Mouse (Mus musculus): ENCODE results near the gene Ramp2. TPM values are rescaled to one million over a fixed set of nuclear protein-coding genes. Genes with fewer than 3 reads are reported as not detected.

The Ramp2 gene
- polyA plus RNA-seq (2012; rRNA removed): 26.7 and 28.2 TPM in 2 replicates

DNA sequence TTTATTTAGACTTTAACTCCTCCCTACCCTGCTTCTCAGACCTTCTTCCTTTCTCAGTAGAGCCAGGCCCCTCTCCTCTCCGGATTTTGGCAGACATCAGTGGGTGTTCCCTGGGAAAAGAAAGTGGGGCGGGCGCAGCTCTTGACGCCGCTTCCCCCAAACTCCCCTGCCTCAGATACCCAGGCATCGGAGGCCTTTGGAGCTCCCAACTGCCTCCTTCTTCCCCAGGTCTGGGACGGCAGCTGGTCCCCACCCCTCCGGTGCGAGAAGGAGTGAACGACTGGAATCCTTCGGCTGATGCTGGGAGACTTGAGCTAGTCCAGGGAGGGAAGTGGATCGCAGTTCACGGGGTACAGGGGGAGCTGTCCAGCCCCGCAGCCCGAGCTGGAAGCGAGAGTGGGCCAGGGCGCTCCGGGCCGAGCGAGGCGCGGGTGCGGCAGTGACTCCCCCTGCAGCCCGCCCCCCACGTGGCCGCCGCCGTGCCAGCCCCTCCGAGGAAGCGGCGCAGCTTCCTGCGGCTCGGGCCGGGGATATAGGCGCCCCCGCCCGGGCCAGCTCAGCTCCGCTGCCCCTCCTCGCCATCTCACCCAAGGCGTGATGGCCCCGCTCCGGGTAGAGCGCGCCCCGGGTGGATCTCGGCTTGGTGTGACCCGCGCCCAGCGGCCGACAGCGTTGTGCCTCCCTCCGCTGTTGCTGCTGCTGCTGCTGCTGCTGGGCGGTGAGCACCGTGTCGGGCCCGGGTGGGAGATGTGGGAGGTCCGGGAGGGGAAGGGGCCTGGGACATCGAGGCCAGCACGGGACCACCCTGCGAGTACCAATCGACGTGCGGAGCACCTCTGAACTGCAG is at the start of gene Ramp2:
Gene Ramp2, plus strand, starts transcription at position 174 of the 847 bp plus-strand sequence.

DNA sequence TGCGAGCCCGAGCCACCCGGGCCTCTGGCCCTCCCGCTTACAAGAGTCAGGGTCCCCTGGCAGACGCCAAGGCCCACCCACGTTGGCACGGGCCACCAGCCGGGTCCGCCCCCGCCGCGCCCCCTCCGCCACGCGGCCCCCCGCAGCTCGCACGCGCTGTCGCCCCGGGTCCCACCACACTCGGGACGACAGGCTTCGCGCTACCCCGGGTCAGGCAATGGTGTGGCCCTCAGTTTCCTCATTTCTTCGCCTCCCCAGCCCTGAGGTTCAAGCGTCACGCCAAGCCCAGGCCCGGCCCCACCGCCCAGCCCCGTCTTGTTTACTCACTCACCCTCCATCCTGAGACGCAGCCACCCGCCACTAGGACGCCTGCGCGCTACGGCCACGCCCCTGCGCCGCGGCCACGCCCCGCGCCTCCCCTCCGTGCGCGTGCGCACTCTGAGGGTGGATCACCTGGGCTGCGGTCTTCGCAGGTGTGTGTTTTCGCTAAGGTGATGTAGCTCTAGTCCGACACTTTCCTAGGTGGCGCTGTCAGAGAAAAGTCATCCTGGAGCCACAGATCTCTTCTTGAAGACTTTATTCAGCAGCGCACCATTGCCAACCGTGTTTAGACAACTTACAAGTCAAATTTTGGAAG is 19.6 kb upstream of the Ramp2 start, which contains the start of gene Ezh1:
Gene Ezh1, minus strand, starts transcription at position 399 of the 637 bp plus-strand sequence.

DNA sequence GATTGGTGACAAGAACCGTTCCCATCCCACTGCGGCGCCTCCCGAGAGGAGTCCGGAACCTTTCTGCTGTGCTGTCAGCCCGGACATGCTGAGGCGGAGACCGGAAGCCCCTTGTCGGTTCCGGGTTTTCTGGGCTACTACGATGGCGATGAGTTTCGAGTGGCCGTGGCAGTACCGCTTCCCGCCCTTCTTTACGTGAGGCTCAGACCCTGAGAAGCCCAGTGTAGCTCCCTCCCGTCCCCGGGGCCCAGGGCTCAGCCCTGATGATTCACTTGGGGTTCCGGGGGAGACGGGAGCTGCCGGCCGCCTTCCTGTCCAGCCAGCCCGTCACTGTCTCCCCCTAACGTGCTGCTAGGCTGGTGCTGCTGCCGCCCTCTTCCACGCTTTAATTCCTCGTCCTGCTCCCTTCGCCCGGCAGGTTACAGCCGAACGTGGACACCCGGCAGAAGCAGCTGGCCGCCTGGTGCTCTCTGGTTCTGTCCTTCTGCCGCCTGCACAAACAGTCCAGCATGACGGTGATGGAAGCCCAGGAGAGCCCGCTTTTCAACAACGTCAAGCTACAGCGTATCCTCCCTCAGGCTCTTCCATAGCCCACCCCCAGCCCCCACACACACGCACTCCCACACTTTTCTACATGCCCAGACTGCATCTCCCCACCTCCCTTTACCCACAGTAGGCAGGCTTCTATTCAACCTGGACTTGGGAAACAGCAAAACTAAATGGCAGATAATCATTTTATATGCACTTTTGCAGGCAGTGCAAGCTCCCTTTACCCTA is 8.0 kb downstream of the Ramp2 start, which contains the start of gene Vps25:
Gene Vps25, plus strand, starts transcription at position 95 of the 777 bp plus-strand sequence.

DNA sequence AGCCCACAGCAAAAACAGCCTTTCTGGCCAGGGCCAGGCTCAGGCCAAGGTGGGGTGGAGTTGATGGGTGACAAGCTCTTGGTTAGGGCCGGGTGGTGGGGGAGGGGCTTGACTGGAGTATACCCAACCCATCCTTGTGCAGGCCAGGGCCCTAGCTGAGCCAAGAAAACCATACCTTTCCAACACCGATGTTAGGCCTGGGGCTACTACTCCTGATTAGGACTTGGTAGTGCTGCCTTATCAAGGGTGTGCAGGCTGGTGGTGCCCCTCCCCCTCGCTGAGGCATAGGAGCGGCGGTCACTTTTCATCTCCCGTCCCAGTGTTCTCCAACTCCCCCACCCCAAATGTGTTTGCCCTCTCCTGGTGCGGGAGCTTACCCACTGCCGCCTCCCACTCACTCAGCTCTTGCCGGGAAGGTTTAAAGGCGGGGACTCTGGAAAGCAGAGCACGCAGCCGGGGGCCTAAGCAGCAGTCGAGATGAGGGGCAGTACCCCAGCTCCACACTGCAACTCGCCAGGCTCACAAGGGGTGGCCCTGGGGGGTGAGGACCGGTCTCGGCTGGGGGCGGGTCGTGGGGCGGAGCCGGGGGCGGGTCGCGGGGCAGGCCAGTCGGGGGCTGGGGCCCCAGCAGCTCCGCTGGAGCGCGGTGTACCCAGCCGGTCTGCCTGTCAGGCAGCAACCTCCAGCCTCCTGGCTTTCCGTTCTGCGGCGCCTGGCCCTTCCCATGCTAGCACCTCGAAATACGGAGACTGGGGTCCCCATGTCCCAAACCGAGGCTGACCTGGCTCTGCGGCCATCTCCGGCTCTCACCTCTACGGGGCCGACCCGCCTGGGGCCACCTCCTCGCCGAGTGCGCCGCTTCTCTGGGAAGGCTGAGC is 14.4 kb downstream of the Ramp2 start, which contains the start of gene Wnk4:
Gene Wnk4, plus strand, starts transcription at position 620 of the 878 bp plus-strand sequence.

DNA sequence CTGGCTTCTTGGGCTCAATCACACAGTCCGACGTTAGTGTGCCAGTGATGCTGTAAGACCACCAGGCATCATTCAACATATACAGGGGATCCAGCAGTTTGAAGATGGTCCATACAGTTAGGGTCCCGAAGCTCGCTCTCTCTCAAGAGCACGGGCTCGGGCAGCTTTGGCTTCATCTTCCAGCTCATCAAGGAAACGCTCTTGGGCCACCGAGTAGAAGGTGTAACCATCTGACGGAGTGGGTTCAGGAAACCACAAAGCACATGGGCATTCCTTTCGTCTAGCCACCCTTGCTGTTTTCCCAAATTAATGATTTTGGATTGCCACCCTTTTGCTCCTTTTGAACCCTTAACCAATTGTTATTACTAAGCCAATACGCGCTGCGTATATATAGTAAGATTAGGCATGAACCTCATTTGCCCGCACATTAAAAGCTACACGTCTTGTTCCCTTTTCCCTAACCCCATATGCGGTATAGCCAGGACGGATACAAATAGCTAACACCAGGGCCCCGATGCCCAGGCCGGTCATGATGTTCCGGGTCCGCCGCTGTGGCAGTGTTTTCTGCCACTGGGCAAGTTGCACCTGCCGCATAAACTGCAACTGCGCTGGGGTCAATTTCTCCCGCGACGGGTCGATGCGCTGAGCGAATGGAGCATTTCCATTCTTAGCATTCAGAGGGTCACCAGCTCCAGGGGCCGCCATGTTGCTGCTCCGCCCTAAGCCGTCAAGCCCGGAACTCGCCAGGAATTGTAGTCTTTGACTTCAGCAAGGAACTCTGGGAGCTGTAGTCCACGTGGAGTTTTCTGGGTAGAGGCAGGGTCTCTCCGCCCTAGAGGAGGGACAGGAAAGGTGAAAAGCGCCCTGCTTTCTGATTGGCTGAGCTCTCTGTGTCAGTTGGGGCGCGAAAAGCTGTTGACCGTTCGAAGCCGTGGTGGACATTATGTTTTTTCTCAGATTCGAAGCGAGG is 32.7 kb downstream of the Ramp2 start, which contains the start of the genes Cntd1 and Coa3:
Gene Cntd1, plus strand, starts transcription at position 790 of the 970 bp plus-strand sequence.
Gene Coa3, minus strand, starts transcription at position 892 of the 970 bp plus-strand sequence.

DNA sequence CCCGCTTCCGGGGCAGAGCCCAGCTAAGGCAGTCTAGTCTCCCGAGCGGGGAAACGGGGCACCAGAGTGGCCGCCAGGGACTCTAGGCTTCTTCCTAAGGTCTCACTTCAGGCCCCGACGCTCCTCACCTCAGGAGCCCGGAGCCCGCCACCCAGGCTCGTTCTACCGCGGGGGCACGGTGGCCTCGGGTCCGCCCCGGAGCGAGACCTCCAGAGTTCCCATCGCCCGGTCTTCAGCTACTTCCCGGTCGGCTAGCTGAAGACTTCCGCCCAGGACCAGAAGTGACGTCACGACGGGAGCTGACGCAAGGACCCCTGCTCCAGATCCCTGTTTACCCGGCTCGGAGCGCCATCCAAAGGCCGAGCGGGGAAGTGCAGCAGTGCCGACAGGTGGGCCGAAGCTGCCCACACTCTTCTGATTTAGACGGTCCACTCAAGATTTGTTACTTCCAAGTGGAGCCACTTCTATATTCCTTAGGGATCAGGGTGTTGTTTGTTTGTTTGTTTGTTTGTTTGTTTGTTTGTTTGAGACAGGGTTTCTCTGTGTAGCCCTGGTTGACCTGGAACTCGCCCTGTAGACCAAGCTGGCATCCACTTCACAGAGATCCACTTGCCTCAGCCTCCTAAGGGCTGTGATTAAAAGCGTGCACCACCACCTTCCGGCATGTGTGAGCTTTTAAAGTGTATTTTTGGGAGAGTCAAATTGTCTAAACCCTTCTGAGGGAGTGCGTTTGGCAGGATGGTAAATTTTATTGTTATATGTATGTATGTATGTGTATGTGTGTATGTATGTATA is 56.4 kb downstream of the Ramp2 start, which contains the start of gene Becn1:
Gene Becn1, minus strand, starts transcription at position 283 of the 795 bp plus-strand sequence.

Other genes starting within 250 kb of the Ramp2 start
- gene Atp6v0a1, start 236.6 kb upstream of the Ramp2 start, polyA plus RNA-seq (2012; rRNA removed): 20.6 and 24.1 TPM in 2 replicates
- gene Naglu, start 176.0 kb upstream of the Ramp2 start, polyA plus RNA-seq (2012; rRNA removed): 9.4 and 9.9 TPM in 2 replicates
- gene Hsd17b1, start 167.6 kb upstream of the Ramp2 start, polyA plus RNA-seq (2012; rRNA removed): 0.35 and 0.42 TPM in 2 replicates
- gene Coasy, start 163.5 kb upstream of the Ramp2 start, polyA plus RNA-seq (2012; rRNA removed): 30.0 and 30.3 TPM in 2 replicates
- 19.0 and 21.5 TPM in 2 replicates for gene Mlx, start 158.8 kb upstream of the Ramp2 start, polyA plus RNA-seq (2012; rRNA removed)
- gene Psmc3ip, start 150.6 kb upstream of the Ramp2 start, polyA plus RNA-seq (2012; rRNA removed): 7.1 and 7.6 TPM in 2 replicates
- gene Retreg3, start 126.1 kb upstream of the Ramp2 start, polyA plus RNA-seq (2012; rRNA removed): 23.5 and 24.3 TPM in 2 replicates
- gene Tubg1, start 126.1 kb upstream of the Ramp2 start, polyA plus RNA-seq (2012; rRNA removed): 6.0 and 6.3 TPM in 2 replicates
- gene Tubg2, start 90.1 kb upstream of the Ramp2 start, polyA plus RNA-seq (2012; rRNA removed): 0.12 and 0.20 TPM in 2 replicates
- gene Cntnap1, start 75.5 kb upstream of the Ramp2 start, polyA plus RNA-seq (2012; rRNA removed): 0.21 and 0.28 TPM in 2 replicates
- 2.0 and 2.4 TPM in 2 replicates for gene Plekhh3, start 74.7 kb upstream of the Ramp2 start, polyA plus RNA-seq (2012; rRNA removed)
- gene Ccr10, start 70.6 kb upstream of the Ramp2 start, polyA plus RNA-seq (2012; rRNA removed): 0.04 and 0.05 TPM in 2 replicates
- gene Ezh1, start 19.6 kb upstream of the Ramp2 start, polyA plus RNA-seq (2012; rRNA removed): 9.2 and 11.0 TPM in 2 replicates
- 33.1 and 34.1 TPM in 2 replicates for gene Vps25, start 7.7 kb downstream of the Ramp2 start, polyA plus RNA-seq (2012; rRNA removed)
- 1.9 and 2.9 TPM in 2 replicates for gene Wnk4, start 14.5 kb downstream of the Ramp2 start, polyA plus RNA-seq (2012; rRNA removed)
- gene Cntd1, start 33.0 kb downstream of the Ramp2 start, polyA plus RNA-seq (2012; rRNA removed): 0.25 and 0.51 TPM in 2 replicates
- gene Coa3, start 33.1 kb downstream of the Ramp2 start, polyA plus RNA-seq (2012; rRNA removed): 47.0 and 49.6 TPM in 2 replicates
- 49.6 and 53.3 TPM in 2 replicates for gene Becn1, start 56.3 kb downstream of the Ramp2 start, polyA plus RNA-seq (2012; rRNA removed)
- 75.2 and 83.4 TPM in 2 replicates for gene Psme3, start 70.2 kb downstream of the Ramp2 start, polyA plus RNA-seq (2012; rRNA removed)
- gene Aoc2, start 79.0 kb downstream of the Ramp2 start, polyA plus RNA-seq (2012; rRNA removed): 3.0 and 3.2 TPM in 2 replicates
- gene Aoc3, start 84.6 kb downstream of the Ramp2 start, polyA plus RNA-seq (2012; rRNA removed): 0.20 and 0.29 TPM in 2 replicates
- gene G6pc, start 121.5 kb downstream of the Ramp2 start, polyA plus RNA-seq (2012; rRNA removed): 41.2 and 49.0 TPM in 2 replicates
- gene Aarsd1, start 171.6 kb downstream of the Ramp2 start, polyA plus RNA-seq (2012; rRNA removed): 13.5 and 14.0 TPM in 2 replicates
- gene Gm27029, start 178.8 kb downstream of the Ramp2 start, polyA plus RNA-seq (2012; rRNA removed): 0.64 and 0.79 TPM in 2 replicates
- gene Rundc1, start 179.1 kb downstream of the Ramp2 start, polyA plus RNA-seq (2012; rRNA removed): 4.3 and 4.5 TPM in 2 replicates
- 0.80 and 0.88 TPM in 2 replicates for gene Ptges3l, start 179.3 kb downstream of the Ramp2 start, polyA plus RNA-seq (2012; rRNA removed)
- 679 and 947 TPM in 2 replicates for gene Rpl27, start 196.3 kb downstream of the Ramp2 start, polyA plus RNA-seq (2012; rRNA removed)
- 47.2 and 49.9 TPM in 2 replicates for gene Ifi35, start 202.4 kb downstream of the Ramp2 start, polyA plus RNA-seq (2012; rRNA removed)
- 3.3 and 4.1 TPM in 2 replicates for gene Rnd2, start 219.0 kb downstream of the Ramp2 start, polyA plus RNA-seq (2012; rRNA removed)
- gene Vat1, start 220.2 kb downstream of the Ramp2 start, polyA plus RNA-seq (2012; rRNA removed): 12.6 and 14.2 TPM in 2 replicates